Mouse (Mus musculus): ENCODE data around the gene Dusp6.

DNA sequence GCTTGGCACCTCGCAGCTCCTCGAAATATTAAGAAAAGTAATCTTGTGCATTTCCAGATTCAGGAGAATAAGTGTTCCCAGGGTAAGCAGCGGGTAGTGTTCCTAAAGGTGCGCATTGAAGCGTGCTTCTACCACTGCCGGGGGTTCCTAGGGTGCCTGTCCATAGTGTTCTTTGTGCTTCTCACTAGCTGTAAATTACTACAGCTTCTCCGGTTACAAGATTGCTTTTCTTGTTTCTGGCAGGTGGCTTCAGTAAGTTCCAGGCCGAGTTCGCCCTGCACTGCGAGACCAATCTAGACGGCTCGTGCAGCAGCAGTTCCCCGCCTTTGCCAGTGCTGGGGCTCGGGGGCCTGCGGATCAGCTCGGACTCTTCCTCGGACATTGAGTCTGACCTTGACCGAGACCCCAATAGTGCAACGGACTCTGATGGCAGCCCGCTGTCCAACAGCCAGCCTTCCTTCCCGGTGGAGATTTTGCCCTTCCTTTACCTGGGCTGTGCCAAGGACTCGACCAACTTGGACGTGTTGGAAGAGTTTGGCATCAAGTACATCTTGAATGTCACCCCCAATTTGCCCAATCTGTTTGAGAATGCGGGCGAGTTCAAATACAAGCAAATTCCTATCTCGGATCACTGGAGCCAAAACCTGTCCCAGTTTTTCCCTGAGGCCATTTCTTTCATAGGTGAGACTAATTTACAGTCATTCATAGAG lies 1.4 kb downstream of the Dusp6 start:
- no peak for TF ChIP-seq CTCF (IDR thresholded peaks at IDR 0.05; ENCODE audit: control insufficient read depth, insufficient read depth, insufficient replicate concordance, low read depth, low read length)
- no peak for TF ChIP-seq POLR2A (IDR thresholded peaks at IDR 0.05; ENCODE audit: control insufficient read depth, low read depth, low read length)
